Mouse (Mus musculus): ENCODE measurements around the gene Lsm14a. TPM values are rescaled to one million over a fixed set of nuclear protein-coding genes. Genes with fewer than 3 reads are reported as not detected.

The Lsm14a gene
- total and polyA plus RNA-seq, 2 experiments from 2014 or later: 42.1 to 45.8 TPM

GRCm38 (mm10) chr7:34380311-34380710 lies 12.8 kb downstream of the Lsm14a start:
- DNase-seq: no peak
- no peaks in the 10 kb centered on the region for H3K9me3 ChIP-seq (ENCODE audit: low read length)
- no peak overlapping the region for H3K4me2 ChIP-seq (ENCODE audit: low read depth)
- H3K4me1 ChIP-seq (ENCODE audit: insufficient read depth): no peaks in the 10 kb centered on the region
- no peak overlapping the region for H3K4me3 ChIP-seq (ENCODE audit: low read depth, low read length)
- no peak overlapping the region for H3K27ac ChIP-seq (ENCODE audit: low read depth, low read length)
- TF ChIP-seq CTCF (IDR thresholded peaks at IDR 0.05; ENCODE audit: low read depth): no peak
- 93% methylated on average over 3 of the region's 3 CpGs for WGBS
- no peak overlapping the region for H3K9ac ChIP-seq
- no peak for ATAC-seq
- no peaks in the 10 kb centered on the region for H3K27me3 ChIP-seq (ENCODE audit: insufficient read depth, low read length)
- no peaks in the 10 kb centered on the region for H3K36me3 ChIP-seq (ENCODE audit: insufficient read depth)

DNA sequence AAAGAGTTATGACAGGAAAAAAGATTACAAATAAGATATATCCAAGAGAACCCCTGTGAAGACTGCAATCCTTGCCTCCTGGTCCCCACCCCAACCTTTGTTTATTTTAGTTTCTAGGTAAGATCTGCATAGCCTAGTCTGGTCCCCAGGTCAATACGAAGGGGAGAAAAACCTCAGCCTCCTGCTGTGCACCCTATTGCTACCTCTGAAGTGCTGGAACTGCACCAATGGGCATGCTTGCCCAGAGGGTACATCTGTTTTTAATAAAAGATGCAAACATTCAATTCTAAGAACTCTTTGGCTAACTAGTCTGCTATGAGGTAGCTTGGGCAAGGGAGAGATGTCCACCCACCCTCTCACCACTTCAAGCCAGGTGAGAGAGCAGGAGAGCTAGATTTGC lies 19.2 kb downstream of the Lsm14a start:
- 74% methylated on average over 1 of the region's 1 CpGs for WGBS
- Histone ChIP-seq H3K36me3 (ENCODE audit: insufficient read depth) (peaks cover 29% of the 10 kb centered on the region), H3K9me3 (ENCODE audit: low read length) (no peaks in the 10 kb centered on the region), H3K9ac (no peak overlapping the region), H3K27me3 (ENCODE audit: insufficient read depth, low read length) (no peaks in the 10 kb centered on the region), H3K4me1 (ENCODE audit: insufficient read depth) (no peaks in the 10 kb centered on the region), H3K4me3 (ENCODE audit: low read depth, low read length) (no peak overlapping the region), H3K27ac (ENCODE audit: low read depth, low read length) (no peak overlapping the region), H3K4me2 (ENCODE audit: low read depth) (no peak overlapping the region)
- DNase-seq (no peak), ATAC-seq (no peak)
- no peak for TF ChIP-seq CTCF (IDR thresholded peaks at IDR 0.05; ENCODE audit: low read depth)

DNA sequence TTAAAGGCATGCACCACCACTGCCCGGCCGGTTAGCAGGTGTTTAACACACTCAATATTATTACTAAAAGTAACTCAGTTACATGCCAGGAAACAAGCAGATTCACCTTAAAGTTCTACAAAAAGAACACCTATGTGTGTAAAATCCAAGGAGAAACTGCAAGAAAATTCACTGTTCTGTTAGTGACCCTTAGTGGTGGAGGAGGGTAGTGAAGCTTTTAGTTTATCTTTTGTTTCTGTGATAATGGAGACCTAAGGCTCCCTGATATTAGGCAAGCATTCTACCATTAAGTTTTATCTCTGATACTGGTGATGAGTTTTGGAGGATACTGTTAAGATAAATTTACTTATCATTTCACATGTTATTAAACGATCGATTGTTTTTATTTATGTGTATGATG lies 37.5 kb downstream of the Lsm14a start:
- H3K9me3 ChIP-seq (ENCODE audit: low read length): no peaks in the 10 kb centered on the region
- no peaks in the 10 kb centered on the region for H3K27me3 ChIP-seq (ENCODE audit: insufficient read depth, low read length)
- TF ChIP-seq CTCF (IDR thresholded peaks at IDR 0.05; ENCODE audit: low read depth): peak; percentile 68
- DNase-seq: peak; percentile 62
- no peak overlapping the region for H3K27ac ChIP-seq (ENCODE audit: low read depth, low read length)
- no peak for ATAC-seq
- no peak overlapping the region for H3K4me2 ChIP-seq (ENCODE audit: low read depth)
- no peak overlapping the region for H3K4me3 ChIP-seq (ENCODE audit: low read depth, low read length)
- H3K9ac ChIP-seq: no peak overlapping the region
- no peaks in the 10 kb centered on the region for H3K4me1 ChIP-seq (ENCODE audit: insufficient read depth)
- WGBS: 93% methylated on average over 4 of the region's 4 CpGs
- peaks cover 29% of the 10 kb centered on the region for H3K36me3 ChIP-seq (ENCODE audit: insufficient read depth)

- peak; percentile 38 for TF ChIP-seq CTCF (IDR thresholded peaks at IDR 0.05; ENCODE audit: low read depth)
- Histone ChIP-seq H3K27me3 (ENCODE audit: insufficient read depth, low read length) (no peaks in the 10 kb centered on the region), H3K4me3 (ENCODE audit: low read depth, low read length) (no peak overlapping the region), H3K9me3 (ENCODE audit: low read length) (no peaks in the 10 kb centered on the region), H3K27ac (ENCODE audit: low read depth, low read length) (no peak overlapping the region), H3K9ac (no peak overlapping the region), H3K36me3 (ENCODE audit: insufficient read depth) (peaks cover 57% of the 10 kb centered on the region), H3K4me2 (ENCODE audit: low read depth) (no peak overlapping the region), H3K4me1 (ENCODE audit: insufficient read depth) (no peaks in the 10 kb centered on the region)
- ATAC-seq (no peak), DNase-seq (no peak)
- 78% methylated on average over 1 of the region's 1 CpGs for WGBS
Observed at GRCm38 (mm10) chr7:34351997-34352396, 41.1 kb downstream of the Lsm14a start.

DNA sequence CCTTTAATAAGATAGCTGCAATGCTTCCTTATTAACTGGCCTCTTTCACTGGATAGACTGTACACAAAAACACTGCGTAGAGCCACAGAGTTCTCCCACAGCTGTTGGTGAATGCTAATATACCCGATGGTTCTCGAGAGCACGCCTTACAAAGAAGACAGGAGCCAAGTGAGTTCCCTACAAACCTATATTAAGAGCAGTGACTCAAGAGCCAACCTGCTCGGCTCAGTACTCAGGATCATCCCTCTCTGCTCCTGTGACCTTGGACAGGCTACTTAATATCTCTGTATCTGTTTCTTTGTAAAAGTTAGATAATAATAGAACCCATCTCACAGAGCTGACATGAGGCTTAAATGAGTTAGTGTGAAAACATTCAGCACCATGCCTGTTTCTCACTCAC lies 42.9 kb downstream of the Lsm14a start:
- no peak for TF ChIP-seq CTCF (IDR thresholded peaks at IDR 0.05; ENCODE audit: low read depth)
- Histone ChIP-seq H3K4me1 (ENCODE audit: insufficient read depth) (no peaks in the 10 kb centered on the region), H3K27ac (ENCODE audit: low read depth, low read length) (no peak overlapping the region), H3K36me3 (ENCODE audit: insufficient read depth) (peaks cover 59% of the 10 kb centered on the region), H3K27me3 (ENCODE audit: insufficient read depth, low read length) (no peaks in the 10 kb centered on the region), H3K4me2 (ENCODE audit: low read depth) (no peak overlapping the region), H3K4me3 (ENCODE audit: low read depth, low read length) (no peak overlapping the region), H3K9ac (no peak overlapping the region), H3K9me3 (ENCODE audit: low read length) (no peaks in the 10 kb centered on the region)
- DNase-seq (no peak), ATAC-seq (no peak)
- 89% methylated on average over 5 of the region's 5 CpGs for WGBS

GRCm38 (mm10) chr7:34348011-34348410 lies 45.1 kb downstream of the Lsm14a start:
- H3K9ac ChIP-seq: no peak overlapping the region
- ATAC-seq (no peak), DNase-seq (no peak)
- 94% methylated on average over 1 of the region's 1 CpGs for WGBS
- H3K27me3 ChIP-seq (ENCODE audit: insufficient read depth, low read length): no peaks in the 10 kb centered on the region
- TF ChIP-seq CTCF (IDR thresholded peaks at IDR 0.05; ENCODE audit: low read depth): no peak
- H3K9me3 ChIP-seq (ENCODE audit: low read length): no peaks in the 10 kb centered on the region
- H3K36me3 ChIP-seq (ENCODE audit: insufficient read depth): peaks cover 69% of the 10 kb centered on the region
- H3K4me3 ChIP-seq (ENCODE audit: low read depth, low read length): no peak overlapping the region
- H3K4me1 ChIP-seq (ENCODE audit: insufficient read depth): no peaks in the 10 kb centered on the region
- no peak overlapping the region for H3K4me2 ChIP-seq (ENCODE audit: low read depth)
- no peak overlapping the region for H3K27ac ChIP-seq (ENCODE audit: low read depth, low read length)

DNA sequence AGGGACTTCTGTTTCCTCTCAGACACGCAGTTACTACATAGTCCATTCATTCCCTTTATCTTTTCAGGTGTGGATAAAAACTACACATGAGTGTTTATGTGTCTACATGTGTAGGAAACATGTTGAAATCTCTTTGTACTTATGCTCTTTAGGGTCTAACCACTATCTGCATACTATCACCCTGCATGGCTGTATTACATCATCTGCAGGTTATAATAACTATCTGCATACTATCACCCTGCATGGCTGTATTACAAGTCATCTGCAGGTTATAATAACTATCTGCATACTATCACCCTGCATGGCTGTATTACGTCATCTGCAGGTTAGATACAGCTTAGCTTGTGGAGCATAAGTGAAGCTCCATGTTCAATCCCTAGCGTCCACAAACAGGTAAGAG lies 46.1 kb downstream of the Lsm14a start:
- Histone ChIP-seq H3K9ac (no peak overlapping the region), H3K36me3 (ENCODE audit: insufficient read depth) (peaks cover 73% of the 10 kb centered on the region), H3K4me2 (ENCODE audit: low read depth) (no peak overlapping the region), H3K9me3 (ENCODE audit: low read length) (no peaks in the 10 kb centered on the region), H3K27me3 (ENCODE audit: insufficient read depth, low read length) (no peaks in the 10 kb centered on the region), H3K4me1 (ENCODE audit: insufficient read depth) (no peaks in the 10 kb centered on the region), H3K4me3 (ENCODE audit: low read depth, low read length) (no peak overlapping the region), H3K27ac (ENCODE audit: low read depth, low read length) (no peak overlapping the region)
- TF ChIP-seq CTCF (IDR thresholded peaks at IDR 0.05; ENCODE audit: low read depth): no peak
- DNase-seq: no peak
- WGBS: 91% methylated on average over 3 of the region's 3 CpGs
- ATAC-seq: no peak

- Histone ChIP-seq H3K4me3 (ENCODE audit: low read depth, low read length) (no peak overlapping the region), H3K27me3 (ENCODE audit: insufficient read depth, low read length) (no peaks in the 10 kb centered on the region), H3K4me1 (ENCODE audit: insufficient read depth) (no peaks in the 10 kb centered on the region), H3K9me3 (ENCODE audit: low read length) (no peaks in the 10 kb centered on the region), H3K4me2 (ENCODE audit: low read depth) (no peak overlapping the region), H3K27ac (ENCODE audit: low read depth, low read length) (no peak overlapping the region), H3K36me3 (ENCODE audit: insufficient read depth) (peaks cover 75% of the 10 kb centered on the region), H3K9ac (no peak overlapping the region)
- TF ChIP-seq CTCF (IDR thresholded peaks at IDR 0.05; ENCODE audit: low read depth): no peak
- 93% methylated on average over 4 of the region's 4 CpGs for WGBS
- ATAC-seq: no peak
- DNase-seq: no peak
Observed at GRCm38 (mm10) chr7:34346505-34346904, 46.6 kb downstream of the Lsm14a start.

Data from forebrain, postnatal 0 days (tissue).